Mouse (Mus musculus) gastrocnemius, adult 2 months (tissue): ENCODE results near the gene Fbxl22. TPM values are rescaled to one million over a fixed set of nuclear protein-coding genes. Genes with fewer than 3 reads are reported as not detected.

Experiments
- DNase-seq: peaks from one replicate; pipeline ENCODE4 v3.0.0; 2022
- H3K27ac ChIP-seq: fragments of 200-600 bp; 2 replicates; pipeline ENCODE4 v1.8.1; 2022; ENCODE audit warnings: mild to moderate bottlenecking
- H3K4me3 ChIP-seq: fragments of 200-600 bp; 2 replicates; pipeline ENCODE4 v1.8.1; 2022; ENCODE audit warnings: mild to moderate bottlenecking, moderate library complexity
- CTCF ChIP-seq: fragments of 200-600 bp; IDR thresholded peaks from 2 replicates; pipeline ENCODE4 v1.8.1; 2022; ENCODE audit warnings: antibody characterized with exemption, mild to moderate bottlenecking, moderate library complexity
- intact Hi-C: fragments of 180-260 bp; cut with DNase I; formaldehyde crosslinking; loops from one replicate; pipeline ENCODE4 v1.15.1; 2025
- total RNA-seq, 2 experiments: library from RNA; stranded (reverse); gene quantifications; 2 replicates each; pipeline ENCODE4 v1.2.3; 2021

The Fbxl22 gene
- total RNA-seq, 2 experiments from 2014 or later: 1.7 to 3.1 TPM

DNA sequence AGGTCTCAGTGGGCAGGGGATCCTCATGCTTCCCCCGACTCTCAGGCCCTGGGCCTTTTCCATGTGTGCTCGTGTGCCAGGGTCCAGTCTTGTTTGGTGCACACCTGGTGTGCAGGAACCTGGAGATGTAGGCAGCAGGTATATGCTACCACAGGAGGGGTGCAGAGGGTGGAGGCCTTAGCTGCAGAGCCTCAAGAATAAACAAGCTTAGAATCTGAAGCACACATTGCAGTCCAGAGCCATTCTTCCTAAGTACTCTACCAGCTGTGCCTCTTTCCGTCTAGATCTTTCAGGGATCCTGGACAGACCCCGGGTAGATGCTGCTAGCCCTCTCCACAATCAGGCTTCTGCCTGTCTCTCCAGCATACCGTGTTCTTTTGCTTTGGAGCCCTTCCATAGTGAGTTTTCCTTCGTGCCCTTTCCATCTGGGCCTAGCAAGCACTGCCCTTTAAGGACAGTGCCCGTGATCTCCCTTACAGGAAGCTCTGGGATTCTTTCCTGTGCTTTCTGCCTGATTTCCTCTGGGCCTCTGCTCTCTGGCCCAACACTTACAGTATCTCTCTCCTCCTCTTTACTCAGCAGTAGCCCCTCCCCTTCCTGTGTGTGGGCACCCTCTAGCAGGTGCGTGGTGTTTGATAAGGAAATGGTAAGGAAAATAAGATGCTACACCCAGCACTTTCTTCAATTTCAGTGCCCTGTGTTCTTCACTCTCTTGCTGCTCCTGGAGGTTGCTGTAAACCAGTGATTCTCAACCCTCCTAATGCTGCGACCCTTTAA lies 9.1 kb downstream of the Fbxl22 start:
- Histone ChIP-seq H3K4me3 (no peak overlapping the region), H3K27ac (peak overlapping the region; percentile 61)
- no peak for DNase-seq
- TF ChIP-seq CTCF: no peak
- intact Hi-C loops: no loop called here

DNA sequence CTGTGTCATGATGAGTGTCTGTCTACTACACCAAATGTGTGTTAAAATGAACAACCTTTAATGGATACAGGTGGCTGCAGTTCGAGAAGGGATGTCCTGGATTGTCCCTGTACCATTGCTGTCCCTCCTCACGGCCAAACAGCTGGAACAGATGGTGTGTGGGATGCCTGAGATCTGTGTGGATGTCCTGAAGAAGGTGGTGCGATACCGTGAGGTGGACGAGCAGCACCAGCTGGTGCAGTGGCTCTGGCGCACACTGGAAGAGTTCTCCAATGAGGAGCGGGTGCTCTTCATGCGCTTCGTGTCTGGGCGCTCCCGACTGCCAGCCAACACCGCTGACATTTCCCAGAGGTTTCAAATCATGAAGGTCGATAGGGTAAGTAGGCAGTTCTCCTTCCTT lies 9.9 kb downstream of the Fbxl22 start:
- Histone ChIP-seq H3K27ac (peak overlapping the region; percentile 61), H3K4me3 (no peak overlapping the region)
- intact Hi-C loops: no loop called here
- DNase-seq: no peak
- no peak for TF ChIP-seq CTCF

DNA sequence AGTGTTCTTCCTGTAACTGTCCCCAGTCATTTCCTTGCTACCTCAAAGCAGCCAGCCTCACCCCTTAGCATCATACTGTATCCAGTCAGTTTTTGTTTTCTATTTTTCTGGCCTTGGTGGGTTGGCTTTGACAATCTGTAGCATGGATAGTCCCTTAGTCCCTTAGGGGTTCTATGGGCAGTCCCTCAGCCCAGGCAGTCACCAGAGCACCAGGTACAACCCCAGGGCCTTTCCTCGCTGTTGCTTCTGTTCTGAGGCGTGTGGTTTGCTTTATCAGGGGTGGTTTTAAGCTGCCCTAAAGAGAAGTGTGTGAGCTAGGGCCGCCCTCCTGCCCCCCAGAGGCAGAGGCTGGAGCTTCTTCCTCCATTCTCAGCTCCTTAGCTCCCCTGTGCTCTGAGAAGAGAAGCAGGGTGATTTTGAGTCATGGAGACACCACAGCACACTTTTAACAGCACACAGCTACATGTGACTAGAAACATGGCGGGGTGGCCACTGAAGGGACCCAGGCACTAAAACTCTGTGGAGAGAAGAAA lies 10.4 kb downstream of the Fbxl22 start:
- no peak for DNase-seq
- Histone ChIP-seq H3K4me3 (no peak overlapping the region), H3K27ac (peak overlapping the region; percentile 61)
- intact Hi-C loops: no loop called here
- TF ChIP-seq CTCF: no peak

DNA sequence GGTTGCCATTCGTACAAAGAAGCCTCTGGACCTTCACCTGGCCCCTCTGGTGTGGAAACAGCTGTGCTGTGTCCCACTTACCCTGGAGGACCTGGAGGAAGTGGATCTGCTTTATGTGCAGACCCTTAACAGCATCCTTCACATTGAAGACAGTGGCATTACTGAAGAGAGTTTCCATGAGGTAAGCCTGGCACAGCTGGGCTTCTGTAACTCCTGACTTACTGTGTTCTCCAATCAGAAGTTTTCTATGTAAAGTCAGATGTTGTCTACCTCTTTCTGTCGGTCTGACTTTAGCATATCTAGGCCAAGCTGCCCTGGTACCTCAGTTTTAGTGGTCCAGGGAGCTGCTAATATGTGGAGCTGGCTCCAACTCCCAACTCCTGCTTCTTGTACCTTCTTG lies 13.1 kb downstream of the Fbxl22 start:
- no peak overlapping the region for H3K4me3 ChIP-seq
- no peak for DNase-seq
- H3K27ac ChIP-seq: no peak overlapping the region
- intact Hi-C loops: no loop called here
- TF ChIP-seq CTCF: no peak

DNA sequence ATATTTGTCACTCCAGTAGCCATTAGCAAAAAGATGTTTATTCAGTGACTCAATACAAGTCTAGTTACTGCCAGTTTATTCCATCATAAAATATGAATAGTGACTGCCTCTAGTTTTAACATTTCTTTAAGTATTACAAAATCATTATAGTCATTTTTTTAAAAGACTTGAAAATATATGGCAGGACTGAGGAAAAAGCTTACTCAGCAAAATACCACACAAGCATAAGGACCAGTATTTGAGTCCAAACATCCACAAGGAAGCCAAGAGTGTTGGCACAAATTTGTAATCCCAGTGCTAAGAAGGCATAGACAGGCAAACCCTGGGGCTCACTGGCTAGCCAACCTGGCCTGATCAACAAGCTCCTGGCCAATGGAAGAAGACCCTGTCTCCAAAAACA lies 20.4 kb downstream of the Fbxl22 start:
- TF ChIP-seq CTCF: no peak
- no peak for DNase-seq
- Histone ChIP-seq H3K4me3 (no peak overlapping the region), H3K27ac (no peak overlapping the region)
- intact Hi-C loops: no loop called here

DNA sequence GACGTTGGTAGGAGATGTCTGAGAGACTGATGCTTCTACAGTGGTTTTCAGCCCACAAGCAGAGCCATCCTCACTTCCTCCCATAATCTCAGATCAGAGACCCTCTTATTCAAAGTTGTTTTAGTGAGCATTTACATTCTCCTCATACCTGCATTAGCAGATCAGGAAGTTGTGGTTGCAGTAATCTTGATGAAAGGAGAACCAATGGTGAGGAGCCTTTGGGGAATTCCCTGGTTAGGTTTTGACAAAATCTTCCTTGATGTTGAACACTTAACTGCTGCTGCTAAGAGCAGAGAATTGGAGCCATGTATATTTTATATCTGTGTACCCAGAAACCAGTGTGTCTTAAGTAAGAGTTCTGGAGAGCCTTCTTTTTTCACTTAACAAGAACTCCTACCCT lies 22.0 kb downstream of the Fbxl22 start:
- no peak for TF ChIP-seq CTCF
- Histone ChIP-seq H3K27ac (no peak overlapping the region), H3K4me3 (no peak overlapping the region)
- intact Hi-C loops: no loop called here
- DNase-seq: no peak

DNA sequence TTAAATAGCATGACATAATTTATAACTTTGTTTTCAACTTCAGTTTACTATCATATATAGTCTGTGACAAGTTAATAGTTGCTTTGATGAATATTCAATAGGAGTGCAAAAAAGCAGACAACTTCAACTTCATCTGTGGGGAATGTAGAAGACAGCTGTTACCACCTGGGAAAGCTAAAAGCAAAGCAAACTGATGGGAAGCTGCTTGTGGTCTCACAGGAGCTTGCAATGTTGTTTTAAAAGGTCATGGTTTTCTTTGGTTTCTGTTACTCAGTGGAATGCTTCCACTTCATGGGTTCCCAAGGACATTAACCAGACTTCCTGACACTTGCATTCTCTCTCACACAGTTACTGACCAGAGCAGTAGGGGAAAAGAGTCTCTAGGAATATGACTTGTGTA lies 25.6 kb downstream of the Fbxl22 start:
- no peak for DNase-seq
- Histone ChIP-seq H3K27ac (no peak overlapping the region), H3K4me3 (no peak overlapping the region)
- intact Hi-C loops: loop anchor here (5.0 kb wide), 1 partner anchor 91 kb away; no protein-coding TSS in a partner anchor
- TF ChIP-seq CTCF: no peak

DNA sequence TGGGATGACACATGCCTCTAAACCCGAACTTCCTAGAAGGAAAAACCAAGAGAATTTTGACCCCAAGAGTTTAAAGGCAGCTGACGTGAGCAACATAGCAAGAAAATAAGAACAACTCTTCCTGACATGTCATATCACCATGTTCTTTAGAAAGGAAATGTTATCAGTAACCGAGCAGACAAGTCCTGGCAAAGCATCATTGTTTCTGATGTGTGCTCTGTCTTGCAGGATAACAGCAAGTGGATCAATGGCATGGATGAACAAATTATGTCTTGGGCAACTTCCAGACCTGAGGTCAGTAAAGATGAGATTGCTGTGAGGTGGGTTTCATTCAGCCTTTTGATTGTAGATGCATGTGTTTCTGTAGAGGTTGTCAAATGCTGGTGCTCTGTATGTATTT lies 31.0 kb downstream of the Fbxl22 start:
- Histone ChIP-seq H3K27ac (no peak overlapping the region), H3K4me3 (no peak overlapping the region)
- intact Hi-C loops: no loop called here

DNA sequence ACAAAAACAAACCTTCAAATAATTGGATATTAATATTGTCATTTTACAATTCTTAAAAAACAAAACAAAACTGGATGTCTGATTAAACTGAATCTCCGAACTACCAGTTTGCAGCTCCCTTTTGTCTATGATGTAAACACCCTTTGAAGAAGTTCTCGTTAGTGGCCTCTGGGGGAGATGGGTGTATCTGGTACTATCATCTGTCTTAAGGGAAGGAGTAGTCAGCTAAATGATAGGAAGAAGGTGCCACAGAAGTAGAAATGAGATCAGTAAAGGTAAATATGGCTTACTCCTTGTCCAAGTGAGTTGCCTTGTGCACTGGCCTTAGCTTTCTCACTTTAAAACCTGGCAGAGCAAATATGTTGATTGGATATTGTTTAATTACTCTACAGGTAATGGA lies 36.6 kb downstream of the Fbxl22 start:
- DNase-seq: no peak
- Histone ChIP-seq H3K27ac (no peak overlapping the region), H3K4me3 (no peak overlapping the region)
- TF ChIP-seq CTCF: no peak
- intact Hi-C loops: loop anchor here (5.0 kb wide), 1 partner anchor 40 kb away; no protein-coding TSS in a partner anchor

More for the DNA sequence above, 31.0 kb downstream of the Fbxl22 start:
- no peak for TF ChIP-seq CTCF
- no peak for DNase-seq

DNA sequence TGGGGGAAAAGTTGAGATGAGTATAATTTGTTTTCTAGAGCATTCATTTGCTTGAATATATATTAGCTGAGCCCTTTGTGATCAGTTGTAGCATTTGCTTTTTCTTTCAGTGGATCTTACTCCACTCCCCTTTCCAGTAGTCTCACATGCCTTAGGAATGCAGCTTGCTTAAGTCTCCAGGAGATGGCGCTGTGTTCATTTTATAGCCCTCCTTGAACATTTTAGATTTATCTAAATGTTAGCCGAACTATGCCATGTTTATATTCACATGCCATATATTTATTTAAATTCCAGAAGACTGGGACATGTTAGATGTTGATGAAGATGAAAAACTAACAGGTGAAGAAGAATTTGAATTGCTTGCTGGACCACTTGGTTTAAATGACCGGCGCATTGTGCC lies 49.3 kb downstream of the Fbxl22 start:
- TF ChIP-seq CTCF: peak; percentile 79
- intact Hi-C loops: loop anchor here (5.0 kb wide), 1 partner anchor 362 kb away; no protein-coding TSS in a partner anchor
- no peak for DNase-seq
- Histone ChIP-seq H3K27ac (no peak overlapping the region), H3K4me3 (no peak overlapping the region)

Other genes starting within 250 kb of the Fbxl22 start
- gene Herc1, start 164.1 kb downstream of the Fbxl22 start, total RNA-seq: 10 to 100 TPM; 33.7 to 38.4 TPM
- gene Usp3, start 78.5 kb upstream of the Fbxl22 start, total RNA-seq: 10 to 100 TPM; 15.0 to 17.1 TPM
- gene Car12, start 199.1 kb upstream of the Fbxl22 start, total RNA-seq: under 1 TPM; 0.10 to 0.14 TPM